Mouse (Mus musculus) small intestine, adult 10 weeks (tissue): ENCODE results near the gene Brd7. TPM values are rescaled to one million over a fixed set of nuclear protein-coding genes. Genes with fewer than 3 reads are reported as not detected.

Experiments used
- polyA plus RNA-seq: library from polyadenylated mRNA; stranded (reverse); fragments of 350-450 nt; fragmentation: Illumina TruSeq; extraction: RNeasy Lipid Tissue Mini Kit (QIAGEN cat#74804); gene quantifications from one replicate; pipeline ENCODE4 v1.2.3, GENCODE M21; 2014; ENCODE audit warnings: low replicate concordance

Brd7 gene
- polyA plus RNA-seq, result 60.1 TPM

GRCm38 (mm10) chr8:88361708-88362428, at the start of gene Brd7:
Gene Brd7, minus strand, starts transcription at chr8:88362194.

Other genes starting within 250 kb of the Brd7 start
- 217 TPM for gene Cnep1r1, start 243.4 kb downstream of the Brd7 start, polyA plus RNA-seq
- gene Heatr3, start 224.3 kb downstream of the Brd7 start, polyA plus RNA-seq, result 16.4 TPM
- 109 TPM for gene Tent4b, start 163.0 kb downstream of the Brd7 start, polyA plus RNA-seq
- 8.0 TPM for gene Adcy7, start 89.8 kb downstream of the Brd7 start, polyA plus RNA-seq
- 0.71 TPM for gene Nkd1, start 159.2 kb upstream of the Brd7 start, polyA plus RNA-seq